21 mouse cellular contexts compared by ENCODE assay signal in genomic region chr3:22168432-22168831, GRCm38 (mm10).
"Had no signal": no experiment of that assay in that cellular context is flagged by ENCODE, and none has a peak within 500 bp of the region (broad histone marks: within the 10 kb centered on the region; RNA-seq: fewer than 3 reads in every experiment).

No protein-coding gene starts in this region.

- DNase-seq: kidney, postnatal 10 days; kidney, postnatal 36 days; left cerebral cortex, postnatal 4 days; lung, embryonic 14.5 days; right cerebral cortex, adult 18-20 months; right cerebral cortex, postnatal 14 days; right cerebral cortex, postnatal 4 days; thymus, adult 2 months; thymus, postnatal 14 days; thymus, postnatal 4 days had no signal

- H3K27me3 ChIP-seq: limb, embryonic 12.5 days; limb, embryonic 15.5 days; liver, embryonic 15.5 days; midbrain, embryonic 12.5 days; midbrain, embryonic 15.5 days; neural tube, embryonic 12.5 days; neural tube, embryonic 15.5 days had no signal

- H3K4me3 ChIP-seq: limb, embryonic 12.5 days; limb, embryonic 15.5 days; liver, embryonic 15.5 days; midbrain, embryonic 12.5 days; midbrain, embryonic 15.5 days; neural tube, embryonic 12.5 days; neural tube, embryonic 15.5 days had no signal

- H3K9ac ChIP-seq: limb, embryonic 12.5 days; limb, embryonic 15.5 days; liver, embryonic 15.5 days; lung, embryonic 14.5 days; midbrain, embryonic 12.5 days; midbrain, embryonic 15.5 days; neural tube, embryonic 12.5 days; neural tube, embryonic 15.5 days had no signal

- H3K4me2 ChIP-seq: limb, embryonic 12.5 days; limb, embryonic 15.5 days; liver, embryonic 15.5 days; lung, embryonic 14.5 days; midbrain, embryonic 12.5 days; midbrain, embryonic 15.5 days; neural tube, embryonic 12.5 days; neural tube, embryonic 15.5 days had no signal

- ATAC-seq: intestine, postnatal 0 days; lung, postnatal 0 days; midbrain, embryonic 15.5 days had no signal

- H3K27ac ChIP-seq: limb, embryonic 12.5 days; limb, embryonic 15.5 days; liver, embryonic 15.5 days; macrophage; midbrain, embryonic 12.5 days; midbrain, embryonic 15.5 days; neural tube, embryonic 12.5 days; neural tube, embryonic 15.5 days; stomach, postnatal 0 days had no signal

- H3K36me3 ChIP-seq: limb, embryonic 12.5 days; limb, embryonic 15.5 days; liver, embryonic 15.5 days; midbrain, embryonic 12.5 days; midbrain, embryonic 15.5 days; neural tube, embryonic 12.5 days; neural tube, embryonic 15.5 days had no signal

- H3K9me3 ChIP-seq: limb, embryonic 12.5 days; limb, embryonic 15.5 days; liver, embryonic 15.5 days; midbrain, embryonic 12.5 days; midbrain, embryonic 15.5 days; neural tube, embryonic 12.5 days; neural tube, embryonic 15.5 days had no signal

- H3K4me1 ChIP-seq: liver, embryonic 15.5 days; midbrain, embryonic 15.5 days; neural tube, embryonic 12.5 days; neural tube, embryonic 15.5 days had no signal
